Mouse (Mus musculus) MEL (cell line): Measurements from ENCODE around the gene Chrnd. TPM values are rescaled to one million over a fixed set of nuclear protein-coding genes. Genes with fewer than 3 reads are reported as not detected.

Experiments
- DNase-seq: peaks from one replicate; pipeline ENCODE4 v3.0.0; 2011; ENCODE audit warnings: low read depth, low spot score
- H3K27ac ChIP-seq: 2 replicates; pipeline ENCODE4 v1.5.1; 2012; ENCODE audit warnings: low read depth, mild to moderate bottlenecking, control low read depth, low read length, moderate library complexity; ENCODE audit not compliant: control insufficient read depth
- H3K27me3 ChIP-seq, 2 experiments: fragments of 150-350 bp in 1 of 2; sonication (generic) in 1 of 2; 2 replicates each; pipeline ENCODE4 v1.6.1; 2012; ENCODE audit warnings: low read length in 2 of 2, mild to moderate bottlenecking in 2 of 2, improper control_type of control experiment in 1 of 2, moderate library complexity in 1 of 2; ENCODE audit not compliant: insufficient read depth in 2 of 2, control insufficient read depth in 1 of 2
- H3K36me3 ChIP-seq, 2 experiments: 2 replicates each; pipeline ENCODE4 v1.6.1; 2012 to 2014; ENCODE audit warnings: low read length in 2 of 2, improper control_type of control experiment in 1 of 2, inconsistent platforms in 1 of 2, mild to moderate bottlenecking in 1 of 2; ENCODE audit not compliant: insufficient read depth in 2 of 2, control insufficient read depth in 1 of 2
- H3K4me1 ChIP-seq, 2 experiments: fragments of 150-350 bp in 1 of 2; sonication (generic) in 1 of 2; 2 replicates each; pipeline ENCODE4 v1.6.1; 2012; ENCODE audit warnings: low read length in 2 of 2, improper control_type of control experiment in 1 of 2, mild to moderate bottlenecking in 1 of 2; ENCODE audit not compliant: insufficient read depth in 2 of 2, control insufficient read depth in 1 of 2
- H3K4me3 ChIP-seq, 2 experiments: fragments of 150-350 bp in 1 of 2; sonication (generic) in 1 of 2; 2 replicates each; pipeline ENCODE4 v1.5.1; 2012; ENCODE audit warnings: low read depth in 2 of 2, low read length in 2 of 2, mild to moderate bottlenecking in 2 of 2, moderate library complexity in 2 of 2, control low read depth in 1 of 2, improper control_type of control experiment in 1 of 2; ENCODE audit not compliant: control insufficient read depth in 1 of 2, insufficient read depth in 1 of 2
- H3K79me2 ChIP-seq: 2 replicates; pipeline ENCODE4 v1.6.1; 2012; ENCODE audit warnings: mild to moderate bottlenecking, low read length, moderate library complexity; ENCODE audit not compliant: control insufficient read depth, poor library complexity, insufficient read depth
- H3K9ac ChIP-seq: 2 replicates; pipeline ENCODE4 v1.6.1; 2012; ENCODE audit warnings: low read depth, mild to moderate bottlenecking, control low read depth, low read length, moderate library complexity; ENCODE audit not compliant: control insufficient read depth, poor library complexity, severe bottlenecking
- H3K9me3 ChIP-seq: fragments of 150-350 bp; sonication (generic); replicated peaks from 2 replicates; pipeline ENCODE4 v1.6.1; 2012; ENCODE audit warnings: mild to moderate bottlenecking, low read length, improper control_type of control experiment, moderate library complexity; ENCODE audit not compliant: insufficient read depth
- CTCF ChIP-seq, 3 experiments: IDR thresholded peaks in 2 of 3; conservative IDR thresholded peaks in 1 of 3; 2 replicates each; pipeline ENCODE4 v1.5.1; 2011 to 2012; ENCODE audit warnings: low read length in 3 of 3, low read depth in 2 of 3, mild to moderate bottlenecking in 2 of 3, improper control_type of control experiment in 1 of 3, inconsistent platforms in 1 of 3, mixed read lengths in 1 of 3, moderate library complexity in 1 of 3; ENCODE audit not compliant: control insufficient read depth in 1 of 3, insufficient read depth in 1 of 3, poor library complexity in 1 of 3, severe bottlenecking in 1 of 3
- GATA1 ChIP-seq: IDR thresholded peaks from 2 replicates; pipeline ENCODE4 v1.6.1; 2011; ENCODE audit warnings: low read depth, low read length, improper control_type of control experiment
- JUND ChIP-seq: IDR thresholded peaks from 2 replicates; pipeline ENCODE4 v1.6.1; 2011; ENCODE audit warnings: low read depth, mild to moderate bottlenecking, improper control_type of control experiment, low read length
- KAT2A ChIP-seq: conservative IDR thresholded peaks from 2 replicates; pipeline ENCODE4 v1.6.1; 2012; ENCODE audit warnings: low read depth, low read length, improper control_type of control experiment, inconsistent platforms
- MAX ChIP-seq: IDR thresholded peaks from 2 replicates; pipeline ENCODE4 v1.6.1; 2011; ENCODE audit warnings: low read length, improper control_type of control experiment
- MAZ ChIP-seq: IDR thresholded peaks from 2 replicates; pipeline ENCODE4 v1.6.1; 2012; ENCODE audit warnings: low read depth, mild to moderate bottlenecking, inconsistent platforms, low read length, improper control_type of control experiment
- NELFE ChIP-seq: IDR thresholded peaks from 2 replicates; pipeline ENCODE4 v1.6.1; 2011; ENCODE audit warnings: low read depth, low read length, improper control_type of control experiment
- POLR2AphosphoS2 ChIP-seq: IDR thresholded peaks from 2 replicates; pipeline ENCODE4 v1.6.1; 2011; ENCODE audit warnings: low read length, improper control_type of control experiment
- POLR2AphosphoS5 ChIP-seq: IDR thresholded peaks from 2 replicates; pipeline ENCODE4 v1.6.1; 2012; ENCODE audit warnings: low read depth, borderline replicate concordance, mild to moderate bottlenecking, inconsistent platforms, low read length, moderate library complexity, mixed read lengths
- RAD21 ChIP-seq: IDR thresholded peaks from 2 replicates; pipeline ENCODE4 v1.6.1; 2011; ENCODE audit warnings: mild to moderate bottlenecking, low read depth, low read length, improper control_type of control experiment
- RCOR1 ChIP-seq: IDR thresholded peaks from 2 replicates; pipeline ENCODE4 v1.6.1; 2012; ENCODE audit warnings: low read depth, mild to moderate bottlenecking, inconsistent platforms, low read length, improper control_type of control experiment
- SIN3A ChIP-seq: IDR thresholded peaks from 2 replicates; pipeline ENCODE4 v1.6.1; 2012; ENCODE audit warnings: low read length, improper control_type of control experiment, inconsistent platforms
- SMC3 ChIP-seq: IDR thresholded peaks from 2 replicates; pipeline ENCODE4 v1.6.1; 2011; ENCODE audit warnings: low read depth, low read length, improper control_type of control experiment
- TAL1 ChIP-seq: IDR thresholded peaks from 2 replicates; pipeline ENCODE4 v1.6.1; 2012; ENCODE audit warnings: mild to moderate bottlenecking, inconsistent platforms, low read length, moderate library complexity, mixed read lengths
- TBP ChIP-seq: IDR thresholded peaks from 2 replicates; pipeline ENCODE4 v1.8.0; 2011; ENCODE audit warnings: low read depth, low read length, improper control_type of control experiment
- USF2 ChIP-seq, 2 experiments: IDR thresholded peaks; 2 replicates each; pipeline ENCODE4 v1.6.1; 2011 to 2012; ENCODE audit warnings: improper control_type of control experiment in 2 of 2, low read length in 2 of 2, borderline replicate concordance in 1 of 2, inconsistent platforms in 1 of 2, low read depth in 1 of 2, mild to moderate bottlenecking in 1 of 2; ENCODE audit not compliant: insufficient read depth in 1 of 2
- ZC3H11A ChIP-seq: IDR thresholded peaks from 2 replicates; pipeline ENCODE4 v1.6.1; 2012; ENCODE audit warnings: low read depth, mild to moderate bottlenecking, inconsistent platforms, low read length, improper control_type of control experiment
- ZMIZ1 ChIP-seq: IDR thresholded peaks from 2 replicates; pipeline ENCODE4 v1.6.1; 2012; ENCODE audit warnings: low read depth, mild to moderate bottlenecking, inconsistent platforms, low read length, improper control_type of control experiment, moderate library complexity
- ZNF384 ChIP-seq: IDR thresholded peaks from 2 replicates; pipeline ENCODE4 v1.6.1; 2012; ENCODE audit warnings: low read depth, mild to moderate bottlenecking, inconsistent platforms, low read length, improper control_type of control experiment
- polyA plus RNA-seq, 2 experiments: library from polyadenylated mRNA; stranded (reverse) in 1 of 2; unstranded in 1 of 2; fragments of >175 nt in 1 of 2; fragments of >200 nt in 1 of 2; gene quantifications; 2 replicates each; pipeline versions ENCODE4 v1.2.1 to v1.2.4; 2012; ENCODE audit warnings: low replicate concordance in 2 of 2, low read depth in 1 of 2; ENCODE audit not compliant: insufficient read length in 2 of 2, insufficient read depth in 1 of 2, missing spikeins in 1 of 2
- total RNA-seq: library from RNA; depleted of rRNA; stranded (reverse); fragments of 300-350 nt; gene quantifications from 2 replicates; pipeline ENCODE4 v1.2.3, GENCODE M21; 2012

The Chrnd gene
- total and polyA plus RNA-seq, 3 experiments = not detected

- H3K36me3 ChIP-seq = peaks cover 0 to 27% of the 10 kb centered on the region in 2 experiments; a peak in 2 of 4 replicates
- no peaks in the 10 kb centered on the region for H3K27me3 ChIP-seq
- no peak overlapping the region for H3K9ac ChIP-seq
- DNase-seq = no peak
- H3K4me1 ChIP-seq = no peaks in the 10 kb centered on the region
- H3K9me3 ChIP-seq = no peaks in the 10 kb centered on the region
- TF ChIP-seq ZMIZ1 (no peak), RAD21 (no peak), TBP (no peak)
- H3K79me2 ChIP-seq = no peaks in the 10 kb centered on the region
- H3K27ac ChIP-seq = no peak overlapping the region
- no peak overlapping the region for H3K4me3 ChIP-seq
Observed at GRCm38 (mm10) chr1:87230606-87231005, 40.2 kb downstream of the Chrnd start.

- Histone ChIP-seq H3K4me3 (no peak overlapping the region), H3K79me2 (no peaks in the 10 kb centered on the region), H3K9ac (no peak overlapping the region), H3K9me3 (no peaks in the 10 kb centered on the region), H3K4me1 (no peaks in the 10 kb centered on the region), H3K27ac (no peak overlapping the region), H3K27me3 (no peaks in the 10 kb centered on the region), H3K36me3 (peaks cover 0 to 18% of the 10 kb centered on the region in 2 experiments; a peak in 2 of 4 replicates)
- TF ChIP-seq POLR2AphosphoS2 (no peak), JUND (no peak), USF2 (IDR thresholded peaks at IDR 0.05; ENCODE audit: borderline replicate concordance in 1 of 2, insufficient read depth in 1 of 2, low read depth in 1 of 2, low read length in 2 of 2) (no peak), POLR2AphosphoS5 (no peak), RCOR1 (no peak), SMC3 (no peak), ZC3H11A (no peak), MAX (no peak), CTCF (IDR thresholded peaks at IDR 0.05 in 2 of 3, conservative IDR thresholded peaks at IDR 0.05 in 1 of 3; ENCODE audit: control insufficient read depth in 1 of 3, insufficient read depth in 1 of 3, low read depth in 2 of 3, low read length in 3 of 3, poor library complexity in 1 of 3, severe bottlenecking in 1 of 3) (no peak), SIN3A (no peak), NELFE (no peak)
- DNase-seq = no peak
Observed at GRCm38 (mm10) chr1:87232197-87232596, 41.8 kb downstream of the Chrnd start.

GRCm38 (mm10) chr1:87239056-87239455, 48.6 kb downstream of the Chrnd start:
- H3K79me2 ChIP-seq = no peaks in the 10 kb centered on the region
- no peak for DNase-seq
- TF ChIP-seq TAL1 = no peak
- TF ChIP-seq MAZ = no peak
- no peak for TF ChIP-seq ZNF384
- TF ChIP-seq TBP = no peak
- no peak for TF ChIP-seq RCOR1
- no peak for TF ChIP-seq SMC3
- TF ChIP-seq POLR2AphosphoS2 = no peak
- no peak for TF ChIP-seq GATA1
- TF ChIP-seq CTCF (IDR thresholded peaks at IDR 0.05 in 2 of 3, conservative IDR thresholded peaks at IDR 0.05 in 1 of 3; ENCODE audit: control insufficient read depth in 1 of 3, insufficient read depth in 1 of 3, low read depth in 2 of 3, low read length in 3 of 3, poor library complexity in 1 of 3, severe bottlenecking in 1 of 3) = no peak
- no peak for TF ChIP-seq KAT2A
- TF ChIP-seq, all 39 proteins: peak for 0
- Histone ChIP-seq H3K9ac (no peak overlapping the region), H3K4me3 (no peak overlapping the region), H3K4me1 (no peaks in the 10 kb centered on the region), H3K27ac (no peak overlapping the region), H3K9me3 (no peaks in the 10 kb centered on the region), H3K36me3 (no peaks in the 10 kb centered on the region; a peak in 1 of 4 replicates), H3K27me3 (no peaks in the 10 kb centered on the region)
